Mouse (Mus musculus): Measurements from ENCODE around the gene Chst8.

Gene Chst8

DNA sequence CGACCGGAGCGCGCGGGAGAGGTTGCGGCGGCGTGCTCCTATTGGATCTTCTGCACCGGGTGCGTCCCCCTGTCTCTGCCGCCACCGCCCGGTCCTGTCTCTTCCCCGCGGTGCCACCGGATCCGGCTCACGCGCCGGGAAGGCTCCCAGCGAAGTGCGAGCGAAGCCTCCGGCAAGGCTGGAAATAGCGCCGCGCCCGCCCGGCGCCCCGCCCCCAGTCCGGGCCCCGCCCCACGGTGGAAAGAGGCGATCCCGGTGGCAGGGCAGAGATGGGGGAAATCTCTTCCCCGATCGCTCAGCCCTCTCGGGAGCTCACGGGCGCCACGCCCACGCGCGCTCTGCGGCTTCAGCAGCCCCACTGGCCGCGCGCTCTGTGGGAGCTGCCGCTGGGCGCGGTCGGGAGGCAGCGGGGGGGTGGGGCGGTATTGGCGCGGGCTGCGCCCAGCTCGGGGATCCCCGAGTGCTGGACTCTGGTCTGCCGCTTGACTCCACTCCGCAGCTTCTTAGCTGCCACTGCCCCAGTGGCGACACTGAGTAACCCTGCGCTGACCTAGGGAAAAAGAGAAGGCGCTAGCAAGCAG, at the start of gene Chst8:
Gene Chst8, minus strand, starts transcription at position 181 of the 581 bp plus-strand sequence.
- DNase-seq (ENCODE audit: low spot score): no peak

DNA sequence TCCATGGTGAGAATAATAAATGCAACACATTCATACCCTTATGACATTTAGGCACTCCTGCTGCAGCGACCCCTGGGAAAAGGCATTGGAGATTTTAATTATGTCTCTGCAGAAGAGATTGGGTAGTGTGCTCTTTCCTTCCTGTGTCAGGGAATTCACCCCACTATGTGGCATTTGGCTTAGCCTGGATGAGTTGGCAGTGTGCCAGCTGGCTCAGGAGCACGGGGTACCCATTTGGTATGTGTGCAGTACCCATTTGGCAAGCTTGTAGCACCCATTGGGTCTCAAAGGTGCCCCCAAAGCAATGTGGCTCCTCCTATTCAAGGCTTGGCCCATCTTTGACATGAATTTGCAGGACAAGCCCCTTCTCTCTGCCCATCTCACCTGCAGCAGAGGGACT, 45.8 kb upstream of the Chst8 start:
- DNase-seq (ENCODE audit: low spot score): no peak

DNA sequence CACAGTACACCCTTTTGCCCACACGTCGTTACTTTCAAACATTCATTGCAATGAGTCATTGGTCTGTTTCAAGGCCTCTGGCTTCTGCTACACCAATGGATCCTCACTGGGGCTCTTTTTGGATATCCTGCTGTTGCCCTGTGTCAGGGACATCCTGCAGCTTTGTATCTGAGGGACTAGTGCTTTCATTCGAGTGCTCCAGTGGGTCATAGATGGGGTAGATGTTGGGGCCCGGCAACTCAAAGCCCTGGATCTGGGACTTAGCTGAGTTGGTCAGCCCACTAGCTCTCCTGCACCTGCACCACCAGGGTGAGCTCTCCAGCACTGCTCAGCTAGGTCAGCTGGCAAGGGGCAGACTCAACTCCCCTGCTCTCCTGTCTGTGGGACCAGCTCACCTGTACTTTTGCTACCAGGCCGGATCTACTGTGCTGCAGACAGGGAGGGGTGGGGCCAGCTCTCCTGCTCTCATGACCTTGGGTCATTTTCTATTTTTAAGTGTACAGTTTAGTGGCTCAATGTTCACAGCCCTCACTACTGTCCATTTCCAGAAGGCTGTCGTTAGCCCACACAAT, 42.4 kb upstream of the Chst8 start:
- no peak for DNase-seq (ENCODE audit: low spot score)

- no peak for DNase-seq (ENCODE audit: low spot score)
Measured at GRCm38 (mm10) chr7:34853393-34853792, 40.9 kb upstream of the Chst8 start.

GRCm38 (mm10) chr7:34849660-34850059, 37.1 kb upstream of the Chst8 start:
- DNase-seq (ENCODE audit: low spot score): no peak

GRCm38 (mm10) chr7:34848811-34849210, 36.3 kb upstream of the Chst8 start:
- DNase-seq (ENCODE audit: low spot score): no peak

DNA sequence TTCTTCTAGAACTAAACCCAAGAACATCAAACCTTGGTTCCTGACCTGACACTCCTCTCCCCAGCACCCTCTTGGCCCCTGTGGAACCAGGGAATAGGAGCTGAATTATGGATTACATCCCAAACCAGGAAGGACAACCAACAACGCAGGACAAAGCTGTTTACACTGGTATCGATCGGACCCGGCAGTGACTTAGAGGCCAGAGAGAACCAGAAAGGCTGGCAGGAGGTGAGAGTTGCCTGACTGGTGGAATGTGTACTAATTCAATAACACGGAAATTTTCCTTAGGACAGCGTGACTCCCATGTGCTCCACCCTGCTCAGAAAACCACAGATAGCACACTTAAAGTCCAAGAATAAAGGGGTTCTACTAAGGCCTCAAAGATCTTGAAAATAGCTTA, 35.4 kb upstream of the Chst8 start:
- DNase-seq (ENCODE audit: low spot score): no peak

- no peak for DNase-seq (ENCODE audit: low spot score)
Measured at GRCm38 (mm10) chr7:34847410-34847809, 34.9 kb upstream of the Chst8 start.

DNA sequence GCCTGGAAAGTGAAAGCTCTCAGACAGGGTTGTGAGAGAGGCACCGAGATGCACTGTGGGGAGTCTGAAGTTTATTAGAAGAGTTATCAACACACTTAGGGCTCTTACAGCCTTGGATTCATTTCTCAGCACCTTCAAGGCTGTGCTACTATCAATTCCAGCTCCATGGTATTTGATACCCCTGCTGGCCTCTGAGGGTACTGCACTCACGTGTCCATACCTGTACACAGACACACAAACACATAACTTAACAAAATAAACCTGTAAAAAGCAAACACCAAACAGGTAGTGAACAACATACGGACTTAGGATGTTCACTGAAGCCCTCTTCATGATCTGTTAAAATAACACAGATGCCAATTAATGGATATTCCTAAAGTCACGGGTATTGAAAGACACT, 26.2 kb upstream of the Chst8 start:
- DNase-seq (ENCODE audit: low spot score): no peak

- DNase-seq (ENCODE audit: low spot score): no peak
Measured at GRCm38 (mm10) chr7:34838231-34838630, 25.7 kb upstream of the Chst8 start.

- no peak for DNase-seq (ENCODE audit: low spot score)
Measured at GRCm38 (mm10) chr7:34826255-34826909, 13.9 kb upstream of the Chst8 start.

DNA sequence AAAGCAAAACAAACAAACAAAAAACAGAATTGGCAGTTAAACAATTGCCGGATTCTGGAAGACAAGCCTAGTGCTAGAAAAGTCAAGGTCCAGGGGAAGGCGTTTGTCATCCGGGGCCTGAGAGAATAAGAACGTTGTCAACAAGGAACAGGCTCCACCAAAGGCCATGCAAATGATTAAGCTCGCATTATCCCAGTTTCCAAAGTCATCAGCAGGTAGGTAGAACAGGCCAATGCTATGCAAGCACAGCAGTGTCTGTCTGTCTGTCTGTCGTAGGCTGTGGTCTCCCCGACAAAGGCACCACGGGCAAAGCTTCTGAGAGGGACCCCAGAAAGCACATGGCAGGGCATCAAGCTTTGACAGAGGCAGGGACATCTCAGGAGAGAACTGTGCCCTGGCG, 9.1 kb upstream of the Chst8 start:
- no peak for DNase-seq (ENCODE audit: low spot score)

GRCm38 (mm10) chr7:34820554-34820953, 8.0 kb upstream of the Chst8 start:
- DNase-seq (ENCODE audit: low spot score): no peak

DNA sequence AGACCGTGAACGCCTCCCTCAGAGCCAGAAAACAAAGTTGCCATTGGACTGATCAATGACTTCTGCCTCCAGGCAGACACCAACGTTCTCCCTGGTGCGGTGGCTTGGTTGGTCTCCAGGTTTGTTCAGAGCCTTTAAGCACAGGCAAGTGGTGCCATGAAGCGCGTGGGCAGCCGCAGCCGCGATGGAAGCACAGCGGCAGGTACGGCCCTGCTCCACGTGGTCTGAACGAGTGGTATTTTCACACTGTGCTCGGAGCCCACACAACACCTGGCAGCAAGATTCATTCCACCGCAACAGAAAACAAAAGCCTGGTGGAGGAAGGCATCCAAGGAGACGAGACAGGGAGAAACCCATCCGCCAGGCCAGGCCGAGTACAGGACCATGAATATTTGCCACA, 7.3 kb upstream of the Chst8 start:
- DNase-seq (ENCODE audit: low spot score): no peak

GRCm38 (mm10) chr7:34818660-34819059, 6.1 kb upstream of the Chst8 start:
- no peak for DNase-seq (ENCODE audit: low spot score)

GRCm38 (mm10) chr7:34816981-34817380, 4.5 kb upstream of the Chst8 start:
- no peak for DNase-seq (ENCODE audit: low spot score)

GRCm38 (mm10) chr7:34814801-34815200, 2.3 kb upstream of the Chst8 start:
- DNase-seq (ENCODE audit: low spot score): no peak

GRCm38 (mm10) chr7:34811531-34812526, 682 bp downstream of the Chst8 start:
- DNase-seq (ENCODE audit: low spot score): no peak

DNA sequence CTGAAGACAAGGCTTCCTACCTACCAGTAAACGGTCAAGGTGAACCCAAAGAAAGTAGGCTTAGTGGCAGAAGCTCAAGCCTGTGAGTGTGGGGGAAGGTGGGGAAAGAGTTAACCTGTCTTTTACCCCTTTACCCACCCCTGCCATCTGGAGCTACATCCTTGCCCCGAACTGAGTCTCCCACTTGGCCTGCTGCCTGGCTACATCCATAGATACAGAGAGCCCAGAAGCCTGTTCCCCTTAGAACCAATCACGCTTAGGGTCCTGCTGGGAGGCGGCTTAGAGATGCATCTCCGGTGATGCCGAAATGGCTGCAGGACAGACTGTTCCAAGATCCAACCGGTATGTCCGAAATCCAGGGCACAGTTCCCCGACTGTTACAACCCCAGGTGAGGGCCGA, 1.5 kb downstream of the Chst8 start:
- no peak for DNase-seq (ENCODE audit: low spot score)

DNA sequence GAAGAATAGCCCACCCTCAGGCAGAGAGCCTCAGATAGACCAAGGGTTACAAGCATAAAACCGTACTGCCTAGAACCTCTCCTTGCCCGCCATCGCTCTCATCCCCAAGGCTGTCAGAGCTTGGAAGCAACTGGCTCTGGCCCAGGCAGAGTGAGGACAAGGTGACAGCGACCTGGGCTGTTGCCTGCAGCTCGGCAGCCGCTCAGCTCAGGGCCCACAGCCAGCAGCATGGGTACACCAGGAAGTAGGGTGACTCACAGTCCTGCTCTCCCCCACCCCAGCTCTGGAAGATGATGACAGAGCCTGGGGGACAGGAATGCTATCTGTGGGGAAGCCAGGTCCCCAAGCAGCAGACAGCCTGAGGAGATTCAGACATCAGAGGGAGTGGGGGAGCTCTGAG, 6.2 kb downstream of the Chst8 start:
- no peak for DNase-seq (ENCODE audit: low spot score)

- no peak for DNase-seq (ENCODE audit: low spot score)
Measured at GRCm38 (mm10) chr7:34805691-34806205, 6.8 kb downstream of the Chst8 start.

DNA sequence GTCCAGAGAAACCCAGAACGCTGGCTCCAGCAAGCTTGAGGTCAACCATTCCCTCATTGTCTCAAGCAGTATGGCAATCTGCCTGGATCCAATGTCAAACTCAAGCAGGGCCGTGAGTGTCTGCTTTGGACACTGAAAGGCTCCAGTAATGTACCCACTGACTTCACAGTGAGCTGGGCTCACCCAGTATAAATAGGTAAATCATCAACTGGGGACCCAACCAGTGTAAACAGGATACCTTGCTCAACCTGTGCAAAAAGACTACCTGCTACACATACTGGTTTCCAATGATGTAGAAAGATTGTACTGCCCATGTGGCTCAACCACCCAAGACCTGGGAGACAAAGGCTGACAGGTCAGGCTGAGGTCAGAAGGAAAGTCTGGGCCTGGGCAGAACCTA, 7.5 kb downstream of the Chst8 start:
- DNase-seq (ENCODE audit: low spot score): no peak
